Mouse (Mus musculus): ENCODE measurements around the gene Ccr7. TPM values are rescaled to one million over a fixed set of nuclear protein-coding genes. Genes with fewer than 3 reads are reported as not detected.

Gene Ccr7
- total RNA-seq, 4 experiments from 2014 or later = 0.12 to 0.24 (median 0.16) TPM

Other genes with a start within 250 kb of the Ccr7 start
- under 1 TPM; 0.20 to 0.95 (median 0.72) TPM for gene Cdc6, start 247.3 kb downstream of the Ccr7 start, total RNA-seq (2022)
- 10 to 100 TPM; 21.3 to 36.8 (median 30.8) TPM for gene Rara, start 227.3 kb downstream of the Ccr7 start, total RNA-seq (2022)
- gene Gjd3, start 172.1 kb downstream of the Ccr7 start, total RNA-seq (2022) = not detected
- gene Top2a, start 130.9 kb downstream of the Ccr7 start, total RNA-seq (2022) = 1 to 10 TPM; 3.1 to 8.3 (median 6.1) TPM
- 100 to 1,000 TPM in 2 of 4 experiments, 10 to 100 TPM in 2; 84.1 to 133 (median 104) TPM for gene Igfbp4, start 113.8 kb downstream of the Ccr7 start, total RNA-seq (2022)
- 1 to 10 TPM in 1 of 4 experiments, under 1 TPM in 3; 0.28 to 1.3 (median 0.31) TPM for gene Tns4, start 65.8 kb downstream of the Ccr7 start, total RNA-seq (2022)
- 10 to 100 TPM; 48.9 to 69.5 (median 57.2) TPM for gene Smarce1, start 75.9 kb upstream of the Ccr7 start, total RNA-seq (2022)
- 1 to 10 TPM; 1.6 to 3.5 (median 2.2) TPM for gene Krt222, start 89.0 kb upstream of the Ccr7 start, total RNA-seq (2022)
- not detected for gene Krt24, start 130.2 kb upstream of the Ccr7 start, total RNA-seq (2022)
- not detected for gene Krt25, start 167.9 kb upstream of the Ccr7 start, total RNA-seq (2022)
- not detected for gene Krt26, start 182.9 kb upstream of the Ccr7 start, total RNA-seq (2022)
- not detected for gene Krt27, start 196.0 kb upstream of the Ccr7 start, total RNA-seq (2022)
- gene Krt28, start 219.8 kb upstream of the Ccr7 start, total RNA-seq (2022) = not detected
- 1 to 10 TPM; 4.5 to 9.5 (median 8.0) TPM for gene Krt10, start 234.3 kb upstream of the Ccr7 start, total RNA-seq (2022)